Mouse (Mus musculus) midbrain, postnatal 0 days (tissue): ENCODE results near the gene Zc3h7b. TPM values are rescaled to one million over a fixed set of nuclear protein-coding genes. Genes with fewer than 3 reads are reported as not detected.

Experiments used
- ATAC-seq: fragments of 200-750 bp; cut with Nextera tagmentation; 2 replicates; pipeline ENCODE4 v1.8.0; 2017; ENCODE audit warnings: moderate number of reproducible peaks, mild to moderate bottlenecking, moderate TSS enrichment, moderate library complexity; ENCODE audit not compliant: low FRiP score
- DNase-seq: peaks from one replicate; pipeline ENCODE4 v3.0.0-alpha.2; 2015; ENCODE audit warnings: low spot score
- H3K27ac ChIP-seq: fragments of 300-500 bp; sonication (generic); 2 replicates; pipeline ENCODE4 v1.5.1; 2014; ENCODE audit warnings: low read depth, mild to moderate bottlenecking, low read length, mixed read lengths
- H3K27me3 ChIP-seq: fragments of 300-500 bp; sonication (generic); 2 replicates; pipeline ENCODE4 v1.6.1; 2014; ENCODE audit warnings: low read length, control low read depth, mixed read lengths; ENCODE audit not compliant: insufficient read depth
- H3K36me3 ChIP-seq: fragments of 300-500 bp; sonication (generic); 2 replicates; pipeline ENCODE4 v1.6.1; 2014; ENCODE audit warnings: low read length, control low read depth, mixed read lengths; ENCODE audit not compliant: insufficient read depth
- H3K4me1 ChIP-seq: fragments of 300-500 bp; sonication (generic); 2 replicates; pipeline ENCODE4 v1.6.1; 2014; ENCODE audit warnings: mild to moderate bottlenecking, control low read depth, antibody characterized with exemption, low read length, mixed read lengths; ENCODE audit not compliant: insufficient read depth
- H3K4me2 ChIP-seq: fragments of 300-500 bp; sonication (generic); 2 replicates; pipeline ENCODE4 v1.6.1; 2014; ENCODE audit warnings: low read depth, mild to moderate bottlenecking, low read length, mixed read lengths; ENCODE audit not compliant: poor library complexity, severe bottlenecking
- H3K4me3 ChIP-seq: fragments of 300-500 bp; sonication (generic); 2 replicates; pipeline ENCODE4 v1.5.1; 2014; ENCODE audit warnings: low read depth, mild to moderate bottlenecking, low read length, moderate library complexity
- H3K9ac ChIP-seq: fragments of 300-500 bp; sonication (generic); replicated peaks from 2 replicates; pipeline ENCODE4 v1.6.1; 2014; ENCODE audit warnings: mild to moderate bottlenecking, low read length, moderate library complexity, mixed read lengths; ENCODE audit not compliant: poor library complexity, severe bottlenecking
- H3K9me3 ChIP-seq: fragments of 300-500 bp; sonication (generic); 2 replicates; pipeline ENCODE4 v1.6.1; 2016; ENCODE audit warnings: low read length, control low read depth
- CTCF ChIP-seq: IDR thresholded peaks from 2 replicates; pipeline ENCODE4 v1.5.1; 2016; ENCODE audit warnings: antibody characterized with exemption, mild to moderate bottlenecking
- WGBS: fragments of 180-500 bp; shearing (Covaris S2); extraction: QIAGEN DNeasy Blood & Tissue Kit; methylation state at CpG from one replicate; pipeline ENCODE4 v1.1.7; 2014; 5-methylcytosine and 5-hydroxymethylcytosine counted together
- polyA plus RNA-seq: library from polyadenylated mRNA; unstranded; fragments of >200 nt; fragmentation: Nextera tagmentation; extraction: Ambion mirVana; gene quantifications from 2 replicates; pipeline ENCODE4 v1.2.1, GENCODE M21; 2015
- total RNA-seq: library from RNA; depleted of rRNA; stranded (reverse); fragments of >200 nt; gene quantifications from 2 replicates; pipeline ENCODE4 v1.2.3, GENCODE M21; 2014

Zc3h7b gene
- total and polyA plus RNA-seq, 2 experiments from 2014 or later: 43.9 to 154 TPM

DNA sequence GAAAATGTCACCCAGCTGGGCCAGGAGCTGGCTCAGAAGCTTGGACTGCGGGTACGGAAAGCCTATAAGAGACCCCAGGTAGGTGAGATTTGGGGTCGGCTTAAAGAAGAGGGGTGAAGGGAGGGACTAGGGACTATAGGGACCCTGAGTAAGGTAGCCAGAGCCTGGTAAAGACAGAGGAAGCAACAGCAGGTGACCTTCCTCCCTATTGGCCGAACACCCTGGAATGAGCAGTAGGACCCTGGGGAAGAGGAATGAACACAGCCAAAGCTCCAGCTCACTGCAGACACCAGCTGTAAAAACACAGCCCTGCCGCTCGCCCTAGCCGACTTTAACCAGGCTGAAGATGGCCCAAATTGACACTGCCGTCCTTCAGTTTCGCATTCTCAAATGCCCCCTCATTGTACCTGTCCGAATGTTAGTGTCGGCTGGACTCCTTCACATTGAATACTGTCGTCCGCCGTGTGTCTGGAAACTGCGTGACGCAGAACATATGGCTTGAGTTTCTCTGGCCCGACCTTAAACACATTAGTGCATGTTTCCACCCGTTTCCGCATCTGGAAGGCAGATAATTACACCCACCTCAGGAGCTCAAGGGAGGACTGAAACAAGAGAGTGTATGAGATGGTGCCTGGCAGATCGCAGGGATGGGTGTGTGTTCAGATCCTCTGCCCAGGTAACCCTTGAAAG, 27.7 kb downstream of the Zc3h7b start:
- 87% methylated on average over 20 of the region's 20 CpGs for WGBS
- H3K4me3 ChIP-seq: no peak overlapping the region
- ATAC-seq (no peak), DNase-seq (no peak)
- no peak overlapping the region for H3K4me2 ChIP-seq
- no peak for TF ChIP-seq CTCF
- peaks cover 74% of the 10 kb centered on the region for H3K36me3 ChIP-seq
- H3K27ac ChIP-seq: no peak overlapping the region
- H3K9me3 ChIP-seq: no peaks in the 10 kb centered on the region
- H3K9ac ChIP-seq: no peak overlapping the region
- no peaks in the 10 kb centered on the region for H3K4me1 ChIP-seq
- no peaks in the 10 kb centered on the region for H3K27me3 ChIP-seq

DNA sequence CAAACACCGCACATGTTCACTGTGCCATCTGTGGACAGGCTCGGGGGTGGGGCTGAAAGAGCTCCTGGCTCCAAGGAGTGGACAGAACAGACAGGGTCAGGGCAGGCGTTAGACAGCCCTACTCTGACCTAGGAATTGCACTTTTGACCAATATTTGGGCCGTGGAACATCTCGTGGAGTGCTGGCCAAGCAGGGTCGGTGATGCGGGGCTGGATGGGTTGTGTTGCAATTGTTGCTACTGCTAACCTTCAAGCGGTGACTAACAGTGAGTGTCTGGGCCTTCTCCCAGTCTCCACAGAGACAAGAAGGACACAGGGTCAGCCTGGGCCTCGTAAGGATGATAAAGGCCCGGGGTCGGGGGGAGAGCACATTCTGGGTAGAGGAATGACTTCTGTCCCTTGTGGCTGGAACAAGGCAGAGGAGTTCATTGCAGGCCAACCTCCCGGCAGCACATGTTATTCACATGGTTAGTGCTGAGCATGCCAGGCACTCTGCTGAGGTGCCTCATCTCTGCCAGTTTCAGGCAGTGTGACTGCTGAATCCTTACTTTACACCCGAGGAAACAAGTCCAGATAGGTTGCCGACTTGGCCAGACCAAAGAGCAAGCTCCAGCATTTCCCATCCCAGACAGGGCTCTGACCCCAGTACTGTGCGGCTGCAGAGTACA, 29.8 kb downstream of the Zc3h7b start:
- H3K9me3 ChIP-seq: no peaks in the 10 kb centered on the region
- no peaks in the 10 kb centered on the region for H3K4me1 ChIP-seq
- H3K36me3 ChIP-seq: peaks cover 79% of the 10 kb centered on the region
- ATAC-seq (no peak), DNase-seq (no peak)
- H3K4me3 ChIP-seq: no peak overlapping the region
- H3K27ac ChIP-seq: no peak overlapping the region
- H3K27me3 ChIP-seq: no peaks in the 10 kb centered on the region
- WGBS: 91% methylated on average over 15 of the region's 15 CpGs
- H3K4me2 ChIP-seq: no peak overlapping the region
- no peak overlapping the region for H3K9ac ChIP-seq
- TF ChIP-seq CTCF: no peak

DNA sequence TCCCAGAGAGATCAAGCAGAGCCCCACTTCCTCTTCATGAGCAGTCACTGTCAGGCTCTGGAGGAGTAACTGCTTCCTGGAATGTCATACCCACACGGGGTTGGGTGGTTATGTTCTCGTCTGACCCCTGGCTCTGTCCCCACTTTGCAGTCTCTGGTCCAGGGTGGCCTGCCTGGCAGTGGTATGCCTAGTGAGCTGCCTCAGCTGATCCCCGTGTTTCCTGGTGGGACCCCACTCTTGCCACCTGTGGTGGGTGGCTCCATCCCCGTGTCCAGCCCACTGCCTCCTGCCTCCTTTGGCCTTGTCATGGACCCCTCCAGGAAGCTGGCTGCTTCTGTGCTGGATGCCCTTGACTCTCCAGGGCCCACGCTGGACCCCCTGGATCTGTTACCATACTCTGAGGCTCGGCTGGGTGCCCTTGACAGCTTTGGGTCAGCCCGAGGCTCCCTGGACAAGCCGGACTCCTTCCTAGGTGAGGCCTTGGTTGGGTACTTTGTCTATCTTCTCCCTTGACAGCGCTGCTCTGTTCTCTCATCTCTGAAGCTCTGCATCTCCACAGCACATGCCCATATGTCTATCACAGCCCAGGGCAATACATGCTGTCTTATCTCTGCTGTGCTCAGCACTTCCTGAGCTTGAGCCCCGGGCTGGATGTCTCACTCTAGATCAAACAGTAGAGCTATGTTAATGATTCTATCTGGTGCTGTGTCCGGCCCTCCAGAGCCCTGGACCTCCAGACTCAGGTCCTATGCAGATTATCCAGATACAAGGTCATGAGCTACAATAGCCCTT, 32.0 kb downstream of the Zc3h7b start:
- ATAC-seq (no peak), DNase-seq (no peak)
- Histone ChIP-seq H3K4me3 (no peak overlapping the region), H3K9ac (no peak overlapping the region), H3K27me3 (no peaks in the 10 kb centered on the region), H3K27ac (no peak overlapping the region), H3K4me1 (no peaks in the 10 kb centered on the region), H3K36me3 (peaks cover 92% of the 10 kb centered on the region), H3K9me3 (no peaks in the 10 kb centered on the region), H3K4me2 (no peak overlapping the region)
- WGBS: 92% methylated on average over 11 of the region's 11 CpGs
- no peak for TF ChIP-seq CTCF

DNA sequence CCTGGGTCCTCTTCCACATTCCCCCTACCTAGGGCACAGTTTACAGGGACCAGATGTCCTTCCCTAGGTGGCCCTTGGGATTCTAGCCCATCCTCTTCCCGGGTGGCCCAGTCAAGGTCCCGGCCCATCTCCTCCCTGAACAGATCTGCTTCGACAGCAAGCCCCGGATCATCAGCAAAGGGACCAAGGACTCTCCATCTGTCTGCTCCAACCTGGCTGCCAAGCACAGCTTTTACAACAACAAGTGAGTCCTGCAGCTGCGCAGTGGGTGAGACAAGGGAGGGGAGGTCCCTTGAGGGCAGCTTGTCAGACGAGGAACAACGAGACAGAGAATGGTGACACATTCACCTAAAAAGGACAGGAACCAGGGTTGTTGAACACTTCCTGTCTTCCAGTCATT, 37.0 kb downstream of the Zc3h7b start:
- Histone ChIP-seq H3K4me2 (no peak overlapping the region), H3K9ac (no peak overlapping the region), H3K27ac (no peak overlapping the region), H3K27me3 (no peaks in the 10 kb centered on the region), H3K36me3 (peaks cover 86% of the 10 kb centered on the region), H3K4me1 (no peaks in the 10 kb centered on the region), H3K9me3 (no peaks in the 10 kb centered on the region), H3K4me3 (no peak overlapping the region)
- TF ChIP-seq CTCF: no peak
- ATAC-seq (no peak), DNase-seq (peak; percentile 20)
- 82% methylated on average over 7 of the region's 7 CpGs for WGBS

DNA sequence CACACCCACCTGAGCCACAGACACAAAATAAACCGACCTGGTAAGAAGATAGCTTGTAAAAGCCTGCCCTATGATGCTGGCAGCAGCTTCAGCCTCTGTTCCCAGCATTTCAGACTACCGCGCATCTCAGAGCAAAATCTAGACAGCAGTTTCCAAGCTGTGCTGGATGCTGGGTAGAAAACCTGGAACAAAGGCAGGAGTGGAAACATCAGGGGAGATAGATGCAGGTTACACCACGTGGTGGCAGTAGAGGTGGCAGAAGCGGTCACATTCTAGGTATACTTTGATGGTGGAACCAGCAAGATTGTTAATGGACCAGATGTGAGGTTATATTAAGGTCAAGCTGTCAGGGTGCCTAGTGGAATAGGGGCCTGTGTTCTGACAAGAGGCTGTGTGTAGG, 39.9 kb downstream of the Zc3h7b start:
- WGBS: 72% methylated on average over 5 of the region's 5 CpGs
- Histone ChIP-seq H3K4me2 (no peak overlapping the region), H3K9me3 (no peaks in the 10 kb centered on the region), H3K27ac (no peak overlapping the region), H3K4me3 (no peak overlapping the region), H3K36me3 (peaks cover 71% of the 10 kb centered on the region), H3K4me1 (no peaks in the 10 kb centered on the region), H3K27me3 (no peaks in the 10 kb centered on the region), H3K9ac (no peak overlapping the region)
- no peak for ATAC-seq
- peak; percentile 23 for DNase-seq
- TF ChIP-seq CTCF: peak; percentile 50

DNA sequence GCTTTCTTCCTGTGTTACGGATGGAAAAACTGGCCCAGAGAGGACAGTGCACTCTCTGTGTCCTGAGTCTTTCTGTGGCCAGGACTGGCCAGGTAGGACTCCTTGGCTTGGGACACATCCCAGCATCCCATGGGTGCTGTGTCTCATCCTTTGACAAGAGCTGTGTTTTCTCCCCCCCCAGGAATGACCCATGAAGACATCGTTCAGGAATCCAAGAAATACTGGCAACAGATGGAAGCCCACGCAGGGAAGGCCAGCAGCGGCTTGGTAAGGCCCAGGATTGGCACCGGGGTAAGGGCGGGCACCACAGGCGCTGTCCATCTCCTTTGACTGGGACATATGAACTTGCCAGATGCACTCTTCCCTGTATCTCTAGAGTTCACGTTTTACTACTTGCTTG, 40.8 kb downstream of the Zc3h7b start:
- no peak for TF ChIP-seq CTCF
- H3K9me3 ChIP-seq: no peaks in the 10 kb centered on the region
- H3K27ac ChIP-seq: no peak overlapping the region
- no peak for ATAC-seq
- DNase-seq: no peak
- WGBS: 95% methylated on average over 8 of the region's 8 CpGs
- no peak overlapping the region for H3K4me2 ChIP-seq
- H3K27me3 ChIP-seq: no peaks in the 10 kb centered on the region
- H3K4me3 ChIP-seq: no peak overlapping the region
- H3K4me1 ChIP-seq: no peaks in the 10 kb centered on the region
- no peak overlapping the region for H3K9ac ChIP-seq
- peaks cover 65% of the 10 kb centered on the region for H3K36me3 ChIP-seq
